Mouse (Mus musculus): ENCODE data around the gene Tmem132b.

Tmem132b gene

DNA sequence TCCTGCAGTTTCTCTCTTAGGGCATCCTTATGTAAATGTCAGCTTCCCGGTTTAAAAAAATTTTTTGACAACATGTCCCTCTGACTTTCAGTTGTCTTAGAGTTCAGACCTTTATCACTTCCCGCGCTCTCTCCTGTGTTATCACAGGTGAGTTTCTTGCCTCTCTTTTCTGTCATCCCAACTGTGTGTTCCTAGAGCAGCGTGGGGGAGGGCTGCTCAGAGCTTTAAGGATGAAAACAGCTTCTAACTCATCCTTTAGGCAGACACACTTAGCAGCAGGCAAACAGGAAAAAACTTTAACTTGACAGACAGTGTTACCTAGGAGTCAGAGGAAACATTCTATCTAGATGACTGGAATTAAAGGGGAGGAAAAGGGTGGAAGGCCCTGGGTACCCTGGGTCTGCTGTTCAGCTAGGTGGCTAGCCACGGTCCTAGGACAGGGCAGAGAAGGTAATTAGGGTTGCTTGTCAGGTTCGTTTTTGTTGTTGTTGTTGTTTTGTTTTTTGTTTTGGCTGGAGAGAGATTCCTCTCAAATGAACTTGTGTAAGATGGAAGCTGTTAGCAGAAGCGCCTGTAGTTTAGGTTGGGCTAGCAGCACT lies 144.6 kb downstream of the Tmem132b start:
- POLR2A ChIA-PET = no interaction called here
- CTCF ChIA-PET = interaction anchor here in 1 of 4 experiments (0.5 to 0.6 kb wide), 2 partner anchors 70 to 930 kb away, joined by 3 to 4 read pairs; no protein-coding TSS in a partner anchor

DNA sequence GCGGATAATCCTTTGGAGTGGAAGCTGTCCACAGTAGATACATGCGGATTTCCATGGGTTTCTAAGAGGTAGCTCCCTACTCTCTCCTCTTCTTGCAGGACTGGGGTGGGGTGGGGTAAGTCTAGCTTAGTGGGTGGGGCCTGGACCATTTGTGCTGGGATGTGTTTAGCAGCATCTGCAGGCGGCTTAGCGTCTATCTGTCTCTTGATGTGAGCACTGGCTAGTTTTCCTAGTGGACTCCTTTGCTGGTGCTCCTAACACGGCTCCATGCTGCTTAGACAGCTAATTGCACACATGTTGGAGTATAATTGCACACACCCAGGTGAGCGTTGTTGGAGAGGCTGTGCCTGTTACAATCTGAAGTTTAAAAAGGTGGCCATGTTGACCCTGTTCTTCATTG lies 149.3 kb downstream of the Tmem132b start:
- ChIA-PET CTCF (no interaction called here), POLR2A (no interaction called here)

DNA sequence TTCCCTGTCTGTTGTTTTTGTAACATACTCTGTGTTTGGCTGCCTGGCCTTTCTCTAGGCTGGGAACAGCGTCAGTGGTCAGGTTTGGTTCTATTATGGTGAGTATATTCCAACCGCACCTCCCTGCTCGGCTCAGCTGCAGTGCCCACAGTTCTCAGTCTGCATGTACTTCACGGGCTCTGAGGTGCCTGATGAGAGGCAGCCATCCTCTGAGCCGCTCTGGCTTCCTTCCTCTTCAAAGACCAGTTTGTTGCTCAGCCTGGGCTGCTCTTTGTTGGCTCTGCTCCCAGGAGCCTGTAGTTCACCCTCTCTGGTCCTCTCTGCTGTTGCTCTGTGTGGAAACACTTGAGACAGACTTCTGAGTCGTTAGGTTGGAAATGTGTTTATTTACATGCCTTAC lies 151.9 kb downstream of the Tmem132b start:
- POLR2A ChIA-PET = no interaction called here
- CTCF ChIA-PET = no interaction called here

DNA sequence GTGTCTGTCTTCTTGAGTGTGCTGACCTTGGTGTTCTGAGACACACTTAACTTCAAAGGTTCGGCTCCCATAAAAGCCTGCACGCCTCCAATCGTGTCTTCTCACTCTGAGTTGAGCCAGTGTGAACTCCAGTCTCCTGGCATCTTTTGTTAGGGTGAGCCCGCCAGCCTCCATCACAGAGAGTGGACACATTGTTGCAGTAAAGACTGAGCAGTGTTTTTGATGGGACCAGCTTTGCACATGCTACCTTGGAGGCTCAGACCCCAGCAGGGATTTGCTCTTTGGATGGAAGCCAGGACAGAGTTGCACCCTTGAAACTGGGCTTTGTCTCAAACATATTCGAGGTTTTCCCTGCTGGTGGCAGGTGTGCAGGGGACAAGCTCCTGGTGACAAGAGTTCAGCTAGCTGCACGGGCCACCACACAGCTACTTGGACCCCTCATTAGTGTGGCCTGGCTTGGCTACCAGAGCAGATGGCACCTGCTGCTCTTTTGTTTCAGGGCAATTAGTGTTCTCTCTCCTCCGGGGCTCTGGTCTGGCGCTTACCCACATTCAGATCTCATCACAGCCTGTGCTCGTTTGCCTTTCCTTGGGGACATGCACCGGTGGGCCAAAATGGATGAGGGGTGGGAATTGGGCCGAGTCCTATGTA lies 154.2 kb downstream of the Tmem132b start:
- CTCF ChIA-PET = interaction anchor here in 1 of 4 experiments (0.5 kb wide), 1 partner anchor 87 kb away, joined by 6 read pairs; no protein-coding TSS in a partner anchor
- POLR2A ChIA-PET = no interaction called here

DNA sequence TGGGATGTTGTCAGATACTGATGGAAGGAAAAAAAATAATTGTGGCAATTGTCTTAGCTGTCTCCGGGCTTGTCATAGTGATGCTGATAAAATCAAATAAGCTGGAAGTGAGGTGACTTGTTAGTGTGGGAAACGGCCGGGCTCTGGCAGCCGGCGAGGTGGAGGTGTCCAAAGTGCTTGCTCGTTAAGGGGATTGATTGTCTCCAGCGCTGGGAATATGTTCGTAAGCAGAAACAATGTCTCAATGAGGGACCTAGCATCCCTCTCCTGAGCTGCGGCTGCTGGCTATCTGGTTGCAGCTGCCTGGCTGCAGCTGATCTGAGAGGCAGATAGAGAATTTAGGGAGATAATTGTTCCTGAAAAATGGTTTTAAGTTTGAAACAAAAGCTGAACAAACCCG lies 161.0 kb downstream of the Tmem132b start:
- CTCF ChIA-PET = interaction anchor here in 1 of 4 experiments (0.5 kb wide), 1 partner anchor 39 kb away, joined by 3 read pairs; no protein-coding TSS in a partner anchor
- POLR2A ChIA-PET = interaction anchor here in 1 of 4 experiments (0.6 kb wide), 2 partner anchors 245 to 251 kb away, joined by 3 to 4 read pairs; no protein-coding TSS in a partner anchor

DNA sequence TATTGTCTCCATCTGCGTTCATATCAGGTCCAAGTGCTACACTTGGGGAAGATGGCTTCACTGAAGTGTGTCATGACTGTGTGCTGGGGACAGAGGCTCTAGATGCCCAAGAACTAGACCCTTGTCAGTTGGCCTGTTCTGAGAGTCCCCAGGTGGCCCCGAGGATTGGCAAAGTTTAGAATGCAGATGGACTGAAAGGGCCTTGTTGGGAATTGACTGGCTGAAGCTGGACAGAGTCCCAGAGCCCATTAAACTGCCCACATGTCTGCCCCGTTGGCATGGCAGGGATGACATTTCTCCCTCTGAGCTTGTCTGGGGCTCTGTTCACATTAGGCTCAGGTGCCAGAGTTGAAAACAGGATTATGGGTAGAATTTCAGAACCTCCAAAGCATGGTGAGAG lies 167.8 kb downstream of the Tmem132b start:
- ChIA-PET POLR2A (no interaction called here), CTCF (no interaction called here)

DNA sequence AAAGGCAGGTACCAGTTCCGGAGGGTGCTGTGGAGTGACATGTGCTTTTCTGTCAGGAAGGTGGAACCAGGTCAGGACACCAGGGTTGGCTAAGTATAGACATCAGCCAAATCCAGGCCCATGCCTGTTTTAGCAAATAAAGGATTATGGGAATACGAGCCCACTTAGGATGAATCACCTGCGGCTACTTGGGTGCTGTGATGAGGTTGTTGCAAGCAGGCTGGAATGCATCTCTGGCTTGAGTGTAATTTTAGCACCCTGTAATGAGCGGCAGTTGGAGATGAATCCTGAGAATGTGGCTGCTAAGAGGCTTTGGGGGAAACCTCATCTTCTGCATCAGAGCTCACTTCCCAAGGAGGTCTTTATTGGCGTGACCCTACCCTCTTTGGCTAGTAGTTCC lies 168.7 kb downstream of the Tmem132b start:
- CTCF ChIA-PET = no interaction called here
- POLR2A ChIA-PET = no interaction called here

GRCm38 (mm10) chr5:125705379-125705778 lies 173.8 kb downstream of the Tmem132b start:
- POLR2A ChIA-PET = no interaction called here
- CTCF ChIA-PET = no interaction called here

- CTCF ChIA-PET = no interaction called here
- POLR2A ChIA-PET = no interaction called here
Observed at GRCm38 (mm10) chr5:125709160-125709559, 177.6 kb downstream of the Tmem132b start.

- ChIA-PET CTCF (interaction anchor here in 2 of 4 experiments (0.6 to 0.9 kb wide), 3 partner anchors 10 to 671 kb away, joined by 3 to 6 read pairs (median 3); no protein-coding TSS in a partner anchor), POLR2A (interaction anchor here in 1 of 4 experiments (1.1 kb wide), 1 partner anchor 334 kb away, joined by 3 read pairs; no protein-coding TSS in a partner anchor)
Observed at GRCm38 (mm10) chr5:125726815-125727214, 195.2 kb downstream of the Tmem132b start.

DNA sequence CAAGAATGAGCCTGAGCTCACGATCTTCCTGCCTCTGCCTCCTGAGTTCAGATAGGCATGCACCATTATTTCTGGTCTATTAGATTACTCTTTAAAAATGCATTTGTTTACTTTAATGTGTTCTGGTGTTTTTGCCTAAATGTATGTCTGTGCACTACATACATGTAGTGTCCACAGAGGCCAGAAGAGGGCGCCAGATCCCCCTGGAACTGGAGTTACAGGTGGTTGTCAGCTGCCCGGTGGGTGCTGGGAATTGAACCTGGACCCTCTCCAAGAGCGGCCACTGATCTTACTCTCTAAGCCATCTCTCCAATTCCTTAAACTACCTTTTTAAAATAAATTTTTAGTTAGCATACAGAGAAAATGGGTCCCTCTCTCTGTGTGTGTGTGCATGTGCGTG lies 195.9 kb downstream of the Tmem132b start:
- CTCF ChIA-PET = interaction anchor here in 2 of 4 experiments (0.6 to 0.9 kb wide), 9 partner anchors 10 to 671 kb away, joined by 3 to 6 read pairs (median 3); no protein-coding TSS in a partner anchor
- POLR2A ChIA-PET = interaction anchor here in 2 of 4 experiments (0.9 to 1.1 kb wide), 2 partner anchors 260 to 334 kb away, joined by 3 read pairs; no protein-coding TSS in a partner anchor

GRCm38 (mm10) chr5:125727936-125728335 lies 196.4 kb downstream of the Tmem132b start:
- ChIA-PET CTCF (interaction anchor here in 2 of 4 experiments (0.6 to 0.7 kb wide), 5 partner anchors 40 to 111 kb away, joined by 3 to 6 read pairs (median 4); no protein-coding TSS in a partner anchor), POLR2A (interaction anchor here in 1 of 4 experiments (0.9 kb wide), 1 partner anchor 259 kb away, joined by 3 read pairs; no protein-coding TSS in a partner anchor)

GRCm38 (mm10) chr5:125728521-125728920 lies 196.9 kb downstream of the Tmem132b start:
- POLR2A ChIA-PET = no interaction called here
- CTCF ChIA-PET = no interaction called here

- ChIA-PET POLR2A (no interaction called here), CTCF (interaction anchor here in 3 of 4 experiments (0.6 to 1.8 kb wide), 10 partner anchors 11 to 231 kb away, joined by 3 to 6 read pairs (median 4); no protein-coding TSS in a partner anchor)
Observed at GRCm38 (mm10) chr5:125733806-125734205, 202.2 kb downstream of the Tmem132b start.

- ChIA-PET POLR2A (no interaction called here), CTCF (interaction anchor here in 1 of 4 experiments (1.2 kb wide), 1 partner anchor 10 kb away, joined by 3 read pairs; no protein-coding TSS in a partner anchor)
Observed at GRCm38 (mm10) chr5:125737105-125737504, 205.5 kb downstream of the Tmem132b start.

- ChIA-PET CTCF (no interaction called here), POLR2A (no interaction called here)
Observed at GRCm38 (mm10) chr5:125743503-125743902, 211.9 kb downstream of the Tmem132b start.

- ChIA-PET POLR2A (no interaction called here), CTCF (interaction anchor here in 2 of 4 experiments (0.6 to 1.8 kb wide), 4 partner anchors 12 to 217 kb away, joined by 3 to 4 read pairs (median 4); no protein-coding TSS in a partner anchor)
Observed at GRCm38 (mm10) chr5:125745727-125746126, 214.2 kb downstream of the Tmem132b start.

GRCm38 (mm10) chr5:125751481-125751880 lies 219.9 kb downstream of the Tmem132b start:
- ChIA-PET CTCF (no interaction called here), POLR2A (no interaction called here)

DNA sequence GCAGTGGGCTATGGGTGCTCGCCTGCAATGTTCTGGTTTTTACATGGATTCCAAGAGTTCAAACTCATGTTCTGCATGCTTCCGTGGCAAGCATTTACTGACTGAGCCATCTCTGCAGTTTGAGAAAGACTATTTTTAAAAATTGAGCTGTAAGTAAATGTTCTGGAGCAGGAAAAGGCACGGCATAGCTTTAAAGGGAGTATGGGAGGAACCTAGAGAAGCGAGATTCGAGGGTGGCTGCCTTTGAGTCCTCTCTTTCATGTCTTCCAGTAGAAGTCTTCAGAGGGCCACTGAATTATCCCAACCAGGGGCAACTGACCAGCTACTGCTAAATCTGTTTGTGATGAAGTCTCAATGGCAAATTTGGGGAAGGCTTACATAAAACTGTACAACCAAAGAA lies 221.0 kb downstream of the Tmem132b start:
- ChIA-PET CTCF (no interaction called here), POLR2A (no interaction called here)

- CTCF ChIA-PET = interaction anchor here in 2 of 4 experiments (0.6 to 1.0 kb wide), 2 partner anchors 48 to 227 kb away, joined by 3 to 4 read pairs; no protein-coding TSS in a partner anchor
- POLR2A ChIA-PET = no interaction called here
Observed at GRCm38 (mm10) chr5:125756987-125757530, 225.5 kb downstream of the Tmem132b start.
